Mouse (Mus musculus): ENCODE results near the gene Mn1. TPM values are rescaled to one million over a fixed set of nuclear protein-coding genes. Genes with fewer than 3 reads are reported as not detected.

Mn1 gene
- total and polyA plus RNA-seq, 3 experiments: not detected

- no peak overlapping the region for H3K9ac ChIP-seq (ENCODE audit: control insufficient read depth, low read depth, low read length, poor library complexity, severe bottlenecking)
- no peaks in the 10 kb centered on the region for H3K4me1 ChIP-seq (ENCODE audit: control insufficient read depth in 1 of 2, insufficient read depth in 2 of 2, low read length in 2 of 2)
- H3K4me3 ChIP-seq (ENCODE audit: control insufficient read depth in 1 of 2, insufficient read depth in 1 of 2, low read depth in 2 of 2, low read length in 2 of 2): no peak overlapping the region
- no peaks in the 10 kb centered on the region for H3K79me2 ChIP-seq (ENCODE audit: control insufficient read depth, insufficient read depth, low read length, poor library complexity)
- no peak overlapping the region for H3K27ac ChIP-seq (ENCODE audit: control insufficient read depth, low read depth, low read length)
- H3K36me3 ChIP-seq (ENCODE audit: control insufficient read depth in 1 of 2, insufficient read depth in 2 of 2, low read length in 2 of 2): no peaks in the 10 kb centered on the region
- H3K9me3 ChIP-seq (replicated peaks; ENCODE audit: insufficient read depth, low read length): no peaks in the 10 kb centered on the region
- no peak for TF ChIP-seq CHD1 (IDR thresholded peaks at IDR 0.05; ENCODE audit: low read depth, low read length)
- TF ChIP-seq ELF1 (IDR thresholded peaks at IDR 0.05; ENCODE audit: low read depth, low read length): no peak
- TF ChIP-seq MAZ (IDR thresholded peaks at IDR 0.05; ENCODE audit: low read depth, low read length): no peak
- no peak for TF ChIP-seq EP300 (IDR thresholded peaks at IDR 0.05; ENCODE audit: low read depth in 1 of 2, low read length in 2 of 2)
- TF ChIP-seq ETS1 (IDR thresholded peaks at IDR 0.05; ENCODE audit: low read depth, low read length): no peak
- TF ChIP-seq TCF12 (IDR thresholded peaks at IDR 0.05; ENCODE audit: low read depth, low read length): no peak
- no peak for TF ChIP-seq MYC (IDR thresholded peaks at IDR 0.05; ENCODE audit: low read depth, low read length)
- TF ChIP-seq SMC3 (IDR thresholded peaks at IDR 0.05; ENCODE audit: low read depth, low read length): no peak
- no peak for TF ChIP-seq MAFK (IDR thresholded peaks at IDR 0.05; ENCODE audit: borderline replicate concordance, low read depth, low read length)
- no peak for TF ChIP-seq MAX (IDR thresholded peaks at IDR 0.05; ENCODE audit: low read length)
- TF ChIP-seq CHD2 (IDR thresholded peaks at IDR 0.05; ENCODE audit: low read length): no peak
- no peak for TF ChIP-seq POLR2AphosphoS5 (IDR thresholded peaks at IDR 0.05; ENCODE audit: borderline replicate concordance, low read depth, low read length)
- TF ChIP-seq ZC3H11A (IDR thresholded peaks at IDR 0.05; ENCODE audit: low read depth, low read length): no peak
- H3K27me3 ChIP-seq (ENCODE audit: control insufficient read depth in 1 of 2, insufficient read depth in 2 of 2, low read length in 2 of 2): no peaks in the 10 kb centered on the region
- no peak for DNase-seq (ENCODE audit: low read depth, low spot score)
Observed at GRCm38 (mm10) chr5:111426249-111426648, 9.1 kb downstream of the Mn1 start.

- Histone ChIP-seq H3K79me2 (ENCODE audit: control insufficient read depth, insufficient read depth, low read length, poor library complexity) (no peaks in the 10 kb centered on the region), H3K9ac (ENCODE audit: control insufficient read depth, low read depth, low read length, poor library complexity, severe bottlenecking) (no peak overlapping the region), H3K4me3 (ENCODE audit: control insufficient read depth in 1 of 2, insufficient read depth in 1 of 2, low read depth in 2 of 2, low read length in 2 of 2) (no peak overlapping the region), H3K4me1 (ENCODE audit: control insufficient read depth in 1 of 2, insufficient read depth in 2 of 2, low read length in 2 of 2) (no peaks in the 10 kb centered on the region), H3K9me3 (replicated peaks; ENCODE audit: insufficient read depth, low read length) (no peaks in the 10 kb centered on the region), H3K27me3 (ENCODE audit: control insufficient read depth in 1 of 2, insufficient read depth in 2 of 2, low read length in 2 of 2) (no peaks in the 10 kb centered on the region), H3K27ac (ENCODE audit: control insufficient read depth, low read depth, low read length) (no peak overlapping the region), H3K36me3 (ENCODE audit: control insufficient read depth in 1 of 2, insufficient read depth in 2 of 2, low read length in 2 of 2) (no peaks in the 10 kb centered on the region)
- TF ChIP-seq POLR2A (IDR thresholded peaks at IDR 0.05; ENCODE audit: control insufficient read depth in 1 of 2, insufficient read depth in 1 of 2, low read depth in 1 of 2, low read length in 2 of 2, poor library complexity in 1 of 2): no peak
- no peak for TF ChIP-seq ETS1 (IDR thresholded peaks at IDR 0.05; ENCODE audit: low read depth, low read length)
- no peak for TF ChIP-seq TCF12 (IDR thresholded peaks at IDR 0.05; ENCODE audit: low read depth, low read length)
- no peak for TF ChIP-seq RAD21 (IDR thresholded peaks at IDR 0.05; ENCODE audit: low read depth, low read length)
- no peak for TF ChIP-seq GATA1 (IDR thresholded peaks at IDR 0.05; ENCODE audit: low read depth, low read length)
- TF ChIP-seq UBTF (IDR thresholded peaks at IDR 0.05; ENCODE audit: borderline replicate concordance, insufficient read depth, low read depth, low read length): no peak
- TF ChIP-seq MYC (IDR thresholded peaks at IDR 0.05; ENCODE audit: low read depth, low read length): no peak
- TF ChIP-seq TBP (IDR thresholded peaks at IDR 0.05; ENCODE audit: low read depth, low read length): no peak
- TF ChIP-seq USF1 (IDR thresholded peaks at IDR 0.05; ENCODE audit: low read depth, low read length): no peak
- no peak for TF ChIP-seq ZMIZ1 (IDR thresholded peaks at IDR 0.05; ENCODE audit: low read depth, low read length)
- no peak for TF ChIP-seq SIN3A (IDR thresholded peaks at IDR 0.05; ENCODE audit: low read length)
- no peak for TF ChIP-seq USF2 (IDR thresholded peaks at IDR 0.05; ENCODE audit: borderline replicate concordance in 1 of 2, insufficient read depth in 1 of 2, low read depth in 1 of 2, low read length in 2 of 2)
- TF ChIP-seq MXI1 (IDR thresholded peaks at IDR 0.05; ENCODE audit: low read depth, low read length): no peak
- TF ChIP-seq SMC3 (IDR thresholded peaks at IDR 0.05; ENCODE audit: low read depth, low read length): no peak
- TF ChIP-seq BHLHE40 (IDR thresholded peaks at IDR 0.05; ENCODE audit: borderline replicate concordance, low read depth, low read length): no peak
- TF ChIP-seq TAL1 (IDR thresholded peaks at IDR 0.05; ENCODE audit: low read length): no peak
- no peak for DNase-seq (ENCODE audit: low read depth, low spot score)
Observed at GRCm38 (mm10) chr5:111428882-111429281, 11.7 kb downstream of the Mn1 start.

All from MEL (cell line).